Mouse (Mus musculus) neural tube, embryonic 12.5 days (tissue): Measurements from ENCODE around the gene Cdh5. TPM values are rescaled to one million over a fixed set of nuclear protein-coding genes. Genes with fewer than 3 reads are reported as not detected.
A peak's percentile ranks its signal among the peaks of the same experiment; 100 is the strongest.

ENCODE experiments used
- ATAC-seq: fragments of 200-750 bp; cut with Nextera tagmentation; 2 replicates; pipeline ENCODE4 v1.8.0; 2017; ENCODE audit warnings: low read depth, mild to moderate bottlenecking, moderate TSS enrichment, moderate library complexity; ENCODE audit not compliant: low FRiP score
- H3K27ac ChIP-seq: fragments of 300-500 bp; sonication (generic); 2 replicates; pipeline ENCODE4 v1.5.1; 2016
- H3K27me3 ChIP-seq: fragments of 300-500 bp; sonication (generic); replicated peaks from 2 replicates; pipeline ENCODE4 v1.6.1; 2016; ENCODE audit warnings: mild to moderate bottlenecking
- H3K36me3 ChIP-seq: fragments of 300-500 bp; sonication (generic); 2 replicates; pipeline ENCODE4 v1.6.1; 2016; ENCODE audit warnings: mild to moderate bottlenecking
- H3K4me1 ChIP-seq: fragments of 300-500 bp; sonication (generic); 2 replicates; pipeline ENCODE4 v1.6.1; 2016
- H3K4me2 ChIP-seq: fragments of 300-500 bp; sonication (generic); replicated peaks from 2 replicates; pipeline ENCODE4 v1.6.1; 2016; ENCODE audit warnings: mild to moderate bottlenecking
- H3K4me3 ChIP-seq: fragments of 300-500 bp; sonication (generic); 2 replicates; pipeline ENCODE4 v1.5.1; 2016
- H3K9ac ChIP-seq: fragments of 300-500 bp; sonication (generic); 2 replicates; pipeline ENCODE4 v1.6.1; 2016; ENCODE audit warnings: mild to moderate bottlenecking
- H3K9me3 ChIP-seq: fragments of 300-500 bp; sonication (generic); 2 replicates; pipeline ENCODE4 v1.6.1; 2016; ENCODE audit warnings: mild to moderate bottlenecking
- WGBS: fragments of 180-500 bp; shearing (Covaris S2); methylation state at CpG from one replicate; pipeline ENCODE4 v1.1.7; 2016; 5-methylcytosine and 5-hydroxymethylcytosine counted together
- polyA plus RNA-seq: library from polyadenylated mRNA; unstranded; fragments of >200 nt; fragmentation: Nextera tagmentation; extraction: Ambion mirVana; gene quantifications from 2 replicates; pipeline ENCODE4 v1.2.1, GENCODE M21; 2016

Gene Cdh5
- polyA plus RNA-seq, 1 experiment from 2014 or later: 17.1 TPM

DNA sequence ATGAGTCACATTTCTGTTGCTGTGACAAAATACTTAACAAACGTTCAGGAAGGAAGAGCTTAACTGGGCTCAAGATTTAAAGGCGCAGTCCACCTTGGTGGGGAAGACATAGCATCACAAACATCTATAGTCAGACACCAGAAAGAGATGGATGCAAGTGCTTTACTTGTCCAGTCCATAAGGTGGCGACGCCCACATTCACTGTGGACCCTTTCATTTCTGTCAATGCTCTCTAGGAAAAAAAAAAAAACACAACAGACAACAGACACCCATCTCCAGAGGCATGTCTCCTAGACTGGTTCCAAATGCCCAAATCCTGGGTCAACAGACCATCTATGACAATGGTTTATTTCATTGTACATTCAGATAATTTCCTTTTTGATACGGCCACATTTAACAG, 23.1 kb downstream of the Cdh5 start:
- Histone ChIP-seq H3K4me2 (no peak overlapping the region), H3K36me3 (no peaks in the 10 kb centered on the region), H3K9ac (no peak overlapping the region), H3K4me1 (no peaks in the 10 kb centered on the region), H3K9me3 (no peaks in the 10 kb centered on the region), H3K4me3 (no peak overlapping the region), H3K27ac (no peak overlapping the region), H3K27me3 (no peaks in the 10 kb centered on the region)
- 81% methylated on average over 5 of the region's 5 CpGs for WGBS
- no peak for ATAC-seq

DNA sequence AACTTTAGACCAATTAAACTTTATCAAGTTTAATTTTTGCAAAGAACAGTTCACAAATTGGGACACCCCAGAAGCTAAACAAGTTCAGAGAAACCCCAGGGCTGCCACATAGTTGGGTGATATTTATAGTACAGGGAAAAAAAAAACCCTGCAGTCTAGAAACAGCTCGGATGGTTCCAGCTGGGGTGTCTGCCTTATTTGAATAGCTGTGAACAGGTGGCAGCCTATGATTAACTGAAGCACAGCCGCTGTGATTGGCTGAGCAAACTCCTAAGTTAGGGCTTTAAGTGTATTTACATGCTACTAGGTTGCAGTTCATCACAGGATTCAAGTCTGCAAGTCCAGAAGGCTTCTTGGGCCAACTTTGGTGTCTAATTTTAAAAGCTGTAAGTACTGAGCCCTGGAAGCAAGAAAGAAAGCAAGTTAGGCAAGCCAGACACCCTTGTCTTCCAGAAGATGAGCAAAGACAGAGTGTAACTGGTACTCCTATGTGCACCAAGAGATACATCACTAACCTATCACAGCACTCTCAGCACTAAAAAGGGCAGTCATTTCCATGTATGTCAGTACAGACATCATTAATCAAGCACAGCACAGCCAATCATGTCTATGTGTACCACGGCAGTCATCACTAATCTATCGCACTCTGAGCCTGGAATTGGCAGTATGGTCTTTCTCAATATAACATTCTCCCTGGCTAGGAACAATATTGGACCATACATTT, 25.9 kb downstream of the Cdh5 start:
- Histone ChIP-seq H3K4me1 (no peaks in the 10 kb centered on the region), H3K27ac (no peak overlapping the region), H3K36me3 (no peaks in the 10 kb centered on the region), H3K9ac (no peak overlapping the region), H3K4me3 (no peak overlapping the region), H3K4me2 (no peak overlapping the region), H3K9me3 (no peaks in the 10 kb centered on the region), H3K27me3 (no peaks in the 10 kb centered on the region)
- 74% methylated on average over 4 of the region's 4 CpGs for WGBS
- no peak for ATAC-seq

DNA sequence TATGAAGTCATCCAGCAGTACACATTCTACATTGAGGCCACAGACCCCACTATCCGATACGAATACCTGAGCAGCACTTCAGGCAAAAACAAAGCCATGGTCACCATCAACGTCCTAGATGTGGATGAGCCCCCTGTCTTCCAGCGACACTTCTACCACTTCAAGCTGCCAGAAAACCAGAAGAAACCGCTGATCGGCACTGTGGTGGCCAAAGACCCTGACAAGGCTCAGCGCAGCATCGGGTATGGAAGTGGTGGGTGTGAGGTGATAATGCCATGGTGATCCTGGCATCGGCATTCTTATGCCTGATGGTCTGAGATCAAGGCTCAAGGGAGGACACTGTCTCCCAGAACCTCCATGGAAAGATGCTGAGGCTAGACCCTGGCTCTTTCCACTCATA, 29.5 kb downstream of the Cdh5 start:
- H3K4me2 ChIP-seq: no peak overlapping the region
- no peaks in the 10 kb centered on the region for H3K27me3 ChIP-seq
- H3K4me1 ChIP-seq: no peaks in the 10 kb centered on the region
- no peak overlapping the region for H3K9ac ChIP-seq
- no peak overlapping the region for H3K4me3 ChIP-seq
- no peaks in the 10 kb centered on the region for H3K9me3 ChIP-seq
- WGBS: 93% methylated on average over 9 of the region's 9 CpGs
- no peak for ATAC-seq
- no peak overlapping the region for H3K27ac ChIP-seq
- no peaks in the 10 kb centered on the region for H3K36me3 ChIP-seq

DNA sequence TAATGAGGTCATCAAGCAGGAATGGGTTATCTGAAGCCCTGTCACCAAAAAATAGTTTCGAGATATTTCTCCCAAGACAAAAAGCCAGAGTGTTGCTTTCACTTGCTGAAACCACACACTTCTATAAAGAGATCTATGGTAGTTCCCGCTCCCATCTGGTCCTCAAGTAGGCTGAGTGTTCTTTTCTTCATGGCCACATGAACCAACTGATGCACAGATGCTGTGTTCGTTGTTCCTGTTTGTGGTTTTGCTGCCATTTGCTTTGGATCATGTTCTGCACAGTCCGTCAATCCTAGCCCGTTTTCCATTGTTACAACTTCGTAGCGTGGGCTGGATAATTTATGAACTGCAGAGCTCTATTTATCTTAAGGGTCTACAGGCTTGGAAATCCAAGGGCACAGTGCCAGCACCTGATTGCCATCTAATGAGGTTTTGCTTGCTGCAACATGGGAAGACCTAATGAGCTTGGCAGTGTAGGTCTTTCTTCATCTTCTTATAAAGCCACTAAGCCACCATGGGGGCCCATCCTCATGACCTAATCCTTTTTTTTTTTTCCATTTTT, 30.1 kb downstream of the Cdh5 start:
- Histone ChIP-seq H3K36me3 (no peaks in the 10 kb centered on the region), H3K4me3 (no peak overlapping the region), H3K9me3 (no peaks in the 10 kb centered on the region), H3K4me2 (no peak overlapping the region), H3K27me3 (no peaks in the 10 kb centered on the region), H3K27ac (no peak overlapping the region), H3K4me1 (no peaks in the 10 kb centered on the region), H3K9ac (no peak overlapping the region)
- WGBS: 82% methylated on average over 7 of the region's 7 CpGs
- no peak for ATAC-seq

DNA sequence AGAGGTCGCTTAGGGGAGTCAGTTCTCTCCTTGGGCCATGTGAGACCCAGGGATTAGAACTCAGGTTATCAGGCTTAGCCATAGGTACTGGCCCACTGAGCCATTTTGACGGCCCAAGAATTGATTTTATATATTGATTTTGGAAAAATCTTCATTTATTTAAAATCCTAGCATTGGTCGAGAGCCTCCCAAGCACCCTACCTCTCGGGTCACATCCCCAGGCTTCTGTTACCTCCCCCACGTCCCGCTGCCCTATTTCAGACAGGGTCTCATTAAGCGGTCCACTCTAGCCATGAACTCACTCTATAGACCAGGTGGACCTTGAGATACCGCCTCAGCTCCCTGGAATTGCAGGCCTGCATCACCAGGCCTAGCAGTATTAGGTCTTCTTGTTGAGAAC, 33.1 kb downstream of the Cdh5 start:
- Histone ChIP-seq H3K9ac (no peak overlapping the region), H3K4me1 (no peaks in the 10 kb centered on the region), H3K27ac (no peak overlapping the region), H3K9me3 (no peaks in the 10 kb centered on the region), H3K4me3 (no peak overlapping the region), H3K27me3 (no peaks in the 10 kb centered on the region), H3K4me2 (no peak overlapping the region), H3K36me3 (no peaks in the 10 kb centered on the region)
- ATAC-seq: no peak
- WGBS: 90% methylated on average over 8 of the region's 8 CpGs

DNA sequence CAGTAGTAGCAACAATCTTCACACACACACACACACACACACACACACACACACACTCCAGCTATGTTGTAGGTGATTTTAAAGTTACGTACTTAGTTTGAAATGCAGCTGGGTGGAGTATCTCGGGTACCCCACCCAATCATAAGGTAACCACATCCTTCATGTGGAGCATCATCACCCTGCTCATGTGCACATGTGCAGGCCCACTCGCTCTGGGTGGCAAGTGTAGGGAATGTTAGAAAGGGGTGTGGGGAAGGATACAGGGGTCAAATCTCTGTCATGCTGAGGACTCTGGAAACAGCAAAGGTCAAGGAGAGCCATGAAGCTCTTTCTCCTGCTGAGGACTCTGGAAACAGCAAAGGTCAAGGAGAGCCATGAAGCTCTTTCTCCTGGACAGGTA, 34.9 kb downstream of the Cdh5 start:
- Histone ChIP-seq H3K27ac (no peak overlapping the region), H3K4me2 (no peak overlapping the region), H3K9me3 (no peaks in the 10 kb centered on the region), H3K4me1 (no peaks in the 10 kb centered on the region), H3K4me3 (no peak overlapping the region), H3K36me3 (no peaks in the 10 kb centered on the region), H3K9ac (no peak overlapping the region), H3K27me3 (no peaks in the 10 kb centered on the region)
- ATAC-seq: no peak
- 92% methylated on average over 3 of the region's 3 CpGs for WGBS

DNA sequence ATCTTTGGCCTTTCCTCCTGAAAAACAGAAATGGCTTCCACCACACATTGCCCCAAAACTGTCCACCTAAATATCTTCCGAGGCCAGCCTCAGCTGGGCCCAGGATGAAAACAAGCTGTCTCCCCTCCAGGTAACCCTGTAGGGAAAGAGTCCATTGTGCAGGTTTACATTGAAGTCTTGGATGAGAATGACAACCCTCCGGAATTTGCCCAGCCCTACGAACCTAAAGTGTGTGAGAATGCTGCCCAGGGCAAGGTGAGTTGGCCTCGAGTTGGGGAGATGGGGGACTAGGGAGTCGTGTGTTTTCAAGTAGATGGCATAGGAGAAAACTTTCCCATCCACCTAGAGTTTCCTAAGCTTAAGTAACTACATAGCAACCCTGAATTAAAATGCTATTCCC, 36.2 kb downstream of the Cdh5 start:
- Histone ChIP-seq H3K36me3 (no peaks in the 10 kb centered on the region), H3K9me3 (no peaks in the 10 kb centered on the region), H3K27me3 (no peaks in the 10 kb centered on the region), H3K27ac (no peak overlapping the region), H3K4me2 (no peak overlapping the region), H3K9ac (no peak overlapping the region), H3K4me1 (no peaks in the 10 kb centered on the region), H3K4me3 (no peak overlapping the region)
- WGBS: 86% methylated on average over 5 of the region's 5 CpGs
- no peak for ATAC-seq

DNA sequence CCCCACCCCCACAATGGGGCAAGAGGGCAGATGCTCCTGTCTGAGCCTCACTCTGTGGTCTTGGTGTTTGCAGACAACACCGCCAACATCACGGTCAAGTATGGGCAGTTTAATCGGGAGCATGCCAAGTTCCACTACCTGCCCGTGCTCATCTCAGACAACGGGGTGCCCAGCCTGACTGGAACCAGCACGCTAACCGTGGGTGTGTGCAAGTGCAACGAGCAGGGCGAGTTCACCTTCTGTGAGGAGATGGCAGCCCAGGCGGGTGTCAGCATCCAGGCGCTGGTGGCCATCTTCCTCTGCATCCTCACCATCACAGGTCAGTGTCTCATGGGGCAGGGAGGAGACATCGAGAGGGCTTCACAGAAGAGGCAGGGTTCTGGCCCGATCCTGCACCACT, 39.2 kb downstream of the Cdh5 start:
- WGBS: 90% methylated on average over 13 of the region's 13 CpGs

DNA sequence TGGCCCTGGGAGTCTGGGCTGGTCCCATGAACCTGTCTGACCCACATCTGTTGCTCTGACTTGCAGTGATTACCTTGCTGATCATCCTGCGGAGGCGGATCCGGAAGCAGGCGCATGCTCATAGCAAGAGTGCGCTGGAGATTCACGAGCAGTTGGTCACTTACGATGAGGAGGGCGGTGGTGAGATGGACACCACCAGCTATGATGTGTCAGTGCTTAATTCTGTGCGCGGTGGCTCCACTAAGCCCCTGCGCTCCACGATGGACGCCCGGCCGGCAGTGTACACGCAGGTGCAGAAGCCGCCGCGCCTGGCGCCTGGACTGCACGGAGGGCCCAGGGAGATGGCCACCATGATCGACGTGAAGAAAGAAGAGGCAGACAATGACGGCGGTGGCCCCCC, 41.0 kb downstream of the Cdh5 start:
- Histone ChIP-seq H3K4me2 (no peak overlapping the region), H3K27ac (no peak overlapping the region), H3K4me3 (no peak overlapping the region), H3K9ac (no peak overlapping the region), H3K36me3 (no peaks in the 10 kb centered on the region), H3K4me1 (no peaks in the 10 kb centered on the region), H3K27me3 (no peaks in the 10 kb centered on the region), H3K9me3 (no peaks in the 10 kb centered on the region)
- WGBS: 91% methylated on average over 25 of the region's 25 CpGs
- no peak for ATAC-seq

More for the DNA sequence above, 39.2 kb downstream of the Cdh5 start:
- no peaks in the 10 kb centered on the region for H3K4me1 ChIP-seq
- H3K36me3 ChIP-seq: no peaks in the 10 kb centered on the region
- H3K9ac ChIP-seq: no peak overlapping the region
- H3K4me3 ChIP-seq: no peak overlapping the region
- no peak overlapping the region for H3K27ac ChIP-seq
- no peaks in the 10 kb centered on the region for H3K9me3 ChIP-seq
- no peak for ATAC-seq
- H3K27me3 ChIP-seq: no peaks in the 10 kb centered on the region
- no peak overlapping the region for H3K4me2 ChIP-seq

DNA sequence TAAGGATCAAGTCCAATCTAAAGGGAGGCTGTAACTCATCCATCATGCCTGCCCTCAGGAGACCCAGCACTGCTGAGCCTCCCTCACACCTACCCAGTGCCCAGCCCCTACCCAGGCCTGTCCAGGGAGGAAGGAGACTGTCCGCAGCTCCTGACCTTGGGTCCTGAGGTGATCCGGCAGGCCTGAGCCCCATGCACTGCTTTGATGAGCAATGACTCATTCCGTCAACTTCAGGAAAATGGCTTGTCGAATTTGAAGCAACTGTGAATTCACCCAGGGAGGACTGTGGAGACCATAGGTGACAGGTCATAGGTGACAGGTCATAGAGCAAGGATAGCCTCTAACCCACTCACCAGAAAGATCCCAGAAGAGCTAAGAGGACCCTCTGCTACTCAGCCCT, 42.0 kb downstream of the Cdh5 start:
- H3K4me3 ChIP-seq: no peak overlapping the region
- H3K27ac ChIP-seq: no peak overlapping the region
- 83% methylated on average over 4 of the region's 4 CpGs for WGBS
- H3K4me1 ChIP-seq: no peaks in the 10 kb centered on the region
- no peaks in the 10 kb centered on the region for H3K36me3 ChIP-seq
- H3K4me2 ChIP-seq: no peak overlapping the region
- ATAC-seq: no peak
- no peaks in the 10 kb centered on the region for H3K27me3 ChIP-seq
- H3K9ac ChIP-seq: no peak overlapping the region
- no peaks in the 10 kb centered on the region for H3K9me3 ChIP-seq

DNA sequence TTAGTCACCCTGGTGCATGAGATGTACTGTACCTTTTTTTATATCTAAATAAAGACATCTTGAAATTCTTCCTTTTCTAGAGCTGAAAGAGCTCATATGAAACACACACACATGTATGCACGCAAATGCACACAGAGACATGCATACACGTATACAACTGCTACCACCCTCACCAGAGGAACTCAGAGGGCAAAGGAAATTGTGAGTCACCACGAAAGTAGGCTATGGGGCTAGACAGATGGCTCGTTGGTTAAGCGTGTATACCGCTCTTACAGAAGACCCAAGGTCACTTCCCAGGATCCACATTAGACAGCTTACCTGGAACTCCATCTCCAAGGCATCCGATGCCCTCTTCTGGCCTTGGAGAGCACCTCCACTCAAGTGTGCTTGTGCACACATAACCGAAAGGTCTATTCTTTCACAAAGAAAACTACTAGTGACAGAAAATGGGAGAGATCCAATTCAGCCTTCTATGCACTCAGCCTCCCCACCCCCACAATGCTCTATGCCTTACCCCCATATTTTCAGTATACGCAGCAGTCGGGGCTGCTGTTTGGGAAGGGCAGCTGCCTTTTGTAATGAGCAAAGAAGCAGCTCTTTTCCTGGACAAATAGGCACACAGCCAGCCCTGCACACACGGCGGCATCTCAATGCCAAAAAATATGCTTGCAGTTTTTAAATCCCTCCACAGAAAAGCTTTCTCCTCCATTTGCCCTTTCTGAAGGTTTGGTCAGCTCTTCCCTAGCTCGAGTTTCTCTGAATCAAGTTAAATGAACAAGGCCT, 43.2 kb downstream of the Cdh5 start:
- no peak overlapping the region for H3K4me3 ChIP-seq
- no peak overlapping the region for H3K27ac ChIP-seq
- 84% methylated on average over 13 of the region's 13 CpGs for WGBS
- no peak overlapping the region for H3K9ac ChIP-seq
- no peaks in the 10 kb centered on the region for H3K27me3 ChIP-seq
- no peaks in the 10 kb centered on the region for H3K4me1 ChIP-seq
- no peak overlapping the region for H3K4me2 ChIP-seq
- ATAC-seq: no peak
- H3K36me3 ChIP-seq: no peaks in the 10 kb centered on the region
- H3K9me3 ChIP-seq: no peaks in the 10 kb centered on the region

DNA sequence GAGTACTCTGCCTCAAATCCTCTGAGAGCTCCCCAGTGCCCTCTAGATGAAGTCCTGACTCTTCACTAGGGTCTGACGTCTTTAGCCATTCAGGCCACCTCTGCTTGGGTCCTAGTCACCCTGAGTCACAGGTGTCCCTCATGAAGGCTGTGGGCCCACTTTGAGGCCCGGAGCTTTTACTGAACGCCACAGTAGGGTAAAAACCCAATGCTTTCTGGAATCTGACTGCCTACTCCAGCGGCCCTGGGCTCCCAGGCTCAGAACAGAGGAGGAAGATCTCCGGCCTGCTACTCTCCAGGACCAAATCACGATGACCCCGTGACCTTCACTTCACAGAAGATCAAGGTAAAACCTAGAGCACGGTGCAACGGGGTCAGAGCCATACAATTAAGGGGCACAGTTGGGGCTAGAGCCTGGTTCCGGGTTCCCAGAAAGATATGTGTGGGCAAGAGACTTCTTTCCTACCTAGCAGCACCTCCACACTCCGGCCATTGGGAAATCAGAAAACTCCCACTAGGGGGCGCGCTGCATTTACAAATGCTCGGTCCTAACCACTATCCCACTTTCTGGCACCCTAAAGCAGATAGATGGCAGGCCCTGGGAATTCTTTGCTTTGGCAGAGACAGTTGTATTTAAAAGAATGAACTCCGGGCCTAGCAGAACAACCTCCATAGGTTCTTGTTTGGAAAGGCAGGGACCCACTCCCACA, 44.7 kb downstream of the Cdh5 start:
- peak; percentile 85 for ATAC-seq
- 31% methylated on average over 15 of the region's 15 CpGs for WGBS

More for the DNA sequence above, 44.7 kb downstream of the Cdh5 start:
- H3K4me2 ChIP-seq: no peak overlapping the region
- H3K4me1 ChIP-seq: no peaks in the 10 kb centered on the region
- H3K9ac ChIP-seq: no peak overlapping the region
- H3K27me3 ChIP-seq: no peaks in the 10 kb centered on the region
- H3K9me3 ChIP-seq: no peaks in the 10 kb centered on the region
- H3K4me3 ChIP-seq: no peak overlapping the region
- H3K36me3 ChIP-seq: no peaks in the 10 kb centered on the region
- H3K27ac ChIP-seq: no peak overlapping the region
